Mouse (Mus musculus) adrenal gland, adult 2 months (tissue): ENCODE measurements around the gene Neurod2. TPM values are rescaled to one million over a fixed set of nuclear protein-coding genes. Genes with fewer than 3 reads are reported as not detected.

Source experiments
- DNase-seq: peaks from one replicate; pipeline ENCODE4 v3.0.0; 2021
- polyA plus RNA-seq: library from polyadenylated mRNA; depleted of rRNA; stranded (reverse); fragments of >200 nt; gene quantifications from 2 replicates; pipeline ENCODE4 v1.2.3, GENCODE M21; 2012
- total RNA-seq, 2 experiments: library from RNA; stranded (reverse); gene quantifications; 2 replicates each; pipeline ENCODE4 v1.2.3; 2021

Gene Neurod2
- total and polyA plus RNA-seq, 3 experiments = not detected

DNA sequence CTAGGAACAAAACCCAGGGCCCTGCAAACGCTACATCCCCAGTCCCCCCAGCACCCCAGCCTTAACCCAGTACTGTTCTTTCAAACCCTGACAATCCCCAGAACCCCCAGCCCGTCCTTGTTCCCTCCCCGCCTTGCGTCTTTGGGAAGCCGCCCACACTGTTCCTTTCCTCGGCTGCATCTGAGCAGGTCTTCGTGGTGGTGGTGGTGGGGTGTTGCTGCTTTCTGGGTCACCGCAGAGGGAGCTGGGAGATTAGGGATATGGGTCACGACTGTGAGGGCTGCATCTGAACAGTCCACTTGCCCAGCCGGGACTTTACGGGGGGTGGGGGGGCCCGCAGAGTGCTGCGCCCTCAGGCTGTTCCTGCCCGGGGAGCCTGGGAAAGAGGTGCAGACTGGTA lies 25.0 kb upstream of the Neurod2 start:
- no peak for DNase-seq

DNA sequence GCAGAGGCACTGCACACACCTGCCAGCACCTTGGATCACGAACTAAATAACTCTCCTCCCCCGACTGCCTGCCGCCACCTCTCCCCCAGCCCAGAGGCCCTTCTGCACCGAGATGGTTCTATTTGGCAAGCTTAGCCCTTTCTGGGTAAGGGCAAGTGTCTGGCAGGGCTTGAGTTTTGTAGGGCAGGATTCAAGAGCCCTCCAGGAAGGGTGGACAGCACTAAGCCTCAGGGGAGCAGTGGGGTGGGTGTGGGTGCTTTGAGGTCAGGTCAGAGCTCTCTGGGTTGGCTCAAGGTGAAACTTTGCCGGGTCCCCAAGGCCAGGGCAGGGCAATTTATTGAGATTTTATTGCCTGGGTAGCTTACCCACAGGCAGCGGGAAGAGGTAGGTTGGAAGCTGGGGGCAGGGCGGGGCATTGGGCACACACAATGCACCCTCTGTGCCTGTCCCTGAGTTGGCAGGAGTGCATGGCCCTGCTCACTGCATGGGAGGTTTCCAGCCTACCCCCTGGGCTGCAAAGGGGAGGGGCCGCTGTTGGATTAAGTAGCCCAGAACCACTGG lies 24.3 kb upstream of the Neurod2 start:
- no peak for DNase-seq

DNA sequence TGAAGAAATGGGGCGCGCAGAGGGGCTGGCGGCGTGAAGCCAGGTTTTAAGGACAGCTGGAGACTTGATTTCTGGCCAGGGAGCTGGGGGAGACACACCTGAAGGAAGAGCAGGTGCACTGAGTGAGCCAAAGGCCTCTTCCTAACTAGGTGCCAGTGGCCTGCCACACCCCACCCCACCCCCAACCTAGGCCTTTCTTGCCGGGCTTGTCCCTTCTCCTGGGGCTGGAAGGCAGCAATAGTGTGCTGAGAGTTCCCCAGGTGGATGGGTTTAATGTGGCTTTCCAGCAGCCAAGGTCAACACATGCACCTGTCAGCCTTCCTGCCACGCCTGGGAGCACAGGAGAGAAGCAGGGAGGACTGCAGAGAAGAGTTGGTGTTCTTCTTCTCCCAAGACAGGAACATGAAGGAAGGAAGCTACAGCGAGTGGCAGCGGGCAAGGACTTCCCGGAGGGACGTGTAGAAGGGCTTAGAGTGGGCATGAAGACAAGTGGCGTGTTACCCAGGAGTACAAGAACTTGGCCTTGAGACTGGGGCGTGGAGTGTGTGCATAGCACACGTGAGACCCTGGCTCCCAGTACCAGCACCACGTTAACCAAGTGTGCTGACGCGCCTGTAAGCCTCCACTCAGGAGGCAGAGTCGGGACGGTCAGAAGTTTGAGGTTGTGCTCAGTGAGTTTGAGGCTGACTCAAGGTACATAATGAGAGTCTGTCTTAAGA lies 23.0 kb upstream of the Neurod2 start:
- no peak for DNase-seq

DNA sequence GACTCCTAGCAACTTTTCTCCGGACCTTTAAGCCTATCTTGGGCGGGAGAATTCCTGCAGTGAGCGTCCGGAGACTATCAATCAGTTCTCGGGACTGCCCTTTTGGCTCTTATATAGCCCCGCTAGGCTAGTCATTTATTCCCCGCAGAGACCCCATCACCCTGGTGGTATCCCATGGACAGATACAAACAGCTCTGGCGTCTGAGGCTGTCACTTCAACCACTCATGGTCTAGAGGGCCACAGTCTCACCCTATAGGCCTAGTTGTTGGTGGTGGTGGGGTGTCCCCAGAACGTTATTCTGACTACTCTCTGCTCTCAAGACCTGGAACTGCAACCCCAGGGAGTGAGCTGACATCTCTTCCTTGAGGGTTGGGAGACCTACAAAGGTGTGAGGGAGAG lies 19.9 kb upstream of the Neurod2 start:
- no peak for DNase-seq

DNA sequence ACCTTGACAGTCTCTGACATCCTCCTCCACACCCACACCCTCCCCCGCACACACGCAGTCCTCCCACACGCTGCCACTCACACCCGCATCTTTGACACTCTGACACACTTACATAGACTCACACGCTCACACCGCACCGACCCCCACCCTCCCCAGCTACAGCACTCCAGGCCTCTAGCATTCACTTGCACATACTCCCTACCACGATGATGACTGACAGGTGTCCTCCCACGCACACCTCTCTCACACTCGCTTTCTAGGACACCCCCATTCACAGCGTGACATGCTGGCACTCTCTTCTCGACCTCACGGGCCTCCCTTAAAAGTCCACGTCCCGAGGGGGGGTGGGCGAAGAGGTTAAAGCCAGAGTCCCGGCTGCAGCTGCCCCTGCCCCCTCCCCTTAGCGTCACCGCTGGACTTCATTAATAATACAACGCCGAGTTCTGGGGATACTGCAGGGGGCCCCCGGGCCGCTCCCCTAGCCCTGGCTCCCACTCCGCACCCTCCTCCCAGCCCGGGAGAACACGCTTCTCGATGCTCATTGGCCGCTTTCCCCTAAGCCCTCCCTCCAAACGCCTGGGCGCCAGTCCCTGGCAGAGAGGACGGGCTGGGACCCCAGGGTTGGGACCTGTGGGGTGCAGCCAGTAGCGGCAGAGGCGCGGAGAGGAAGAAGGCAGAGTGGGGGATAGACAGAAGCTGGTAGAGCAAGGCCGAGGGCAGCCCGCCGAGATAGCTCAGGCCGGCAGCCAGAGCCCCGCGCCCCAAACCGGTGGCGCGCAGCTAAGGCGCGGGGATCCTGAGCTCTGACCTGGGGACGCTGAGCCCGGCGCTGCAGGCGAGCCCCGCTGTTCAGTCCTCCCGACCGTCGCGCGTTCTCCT lies 18.9 kb upstream of the Neurod2 start, which contains the start of gene Ppp1r1b:
Gene Ppp1r1b, plus strand, starts transcription at position 322 of the 879 bp plus-strand sequence.
- peak; percentile 63 for DNase-seq

DNA sequence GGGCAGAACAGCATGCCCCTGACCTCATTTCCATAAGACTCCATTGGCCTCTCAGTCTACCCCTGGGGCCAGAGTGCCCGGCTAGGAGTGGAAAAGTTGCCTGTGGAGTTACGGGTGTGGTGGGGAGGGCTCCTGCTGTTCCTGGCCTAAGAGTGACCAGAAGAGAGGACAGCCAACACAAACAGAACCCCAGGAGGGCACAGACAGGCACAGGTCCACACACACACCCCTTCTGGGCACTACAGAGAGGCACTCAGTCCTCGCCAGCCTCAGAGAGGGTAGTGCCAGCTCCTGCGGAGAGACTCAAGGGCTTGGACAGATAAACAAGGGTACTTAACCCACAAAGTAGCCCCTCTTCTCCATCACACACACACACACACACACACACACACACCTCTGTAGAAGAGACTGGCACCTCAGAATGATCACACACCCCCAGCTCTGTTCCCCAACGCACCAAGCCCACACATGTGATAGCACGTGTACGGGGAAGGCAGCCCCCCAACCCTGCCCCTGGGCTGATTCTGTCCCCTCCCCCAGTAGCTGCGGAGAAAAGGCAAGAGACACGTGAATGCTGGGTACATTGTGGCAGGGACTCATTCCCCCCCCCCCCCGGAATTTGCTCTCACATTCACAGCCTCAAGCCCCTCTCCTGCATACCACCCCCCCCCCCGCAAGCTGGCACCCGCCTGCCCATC lies 18.1 kb upstream of the Neurod2 start:
- no peak for DNase-seq

DNA sequence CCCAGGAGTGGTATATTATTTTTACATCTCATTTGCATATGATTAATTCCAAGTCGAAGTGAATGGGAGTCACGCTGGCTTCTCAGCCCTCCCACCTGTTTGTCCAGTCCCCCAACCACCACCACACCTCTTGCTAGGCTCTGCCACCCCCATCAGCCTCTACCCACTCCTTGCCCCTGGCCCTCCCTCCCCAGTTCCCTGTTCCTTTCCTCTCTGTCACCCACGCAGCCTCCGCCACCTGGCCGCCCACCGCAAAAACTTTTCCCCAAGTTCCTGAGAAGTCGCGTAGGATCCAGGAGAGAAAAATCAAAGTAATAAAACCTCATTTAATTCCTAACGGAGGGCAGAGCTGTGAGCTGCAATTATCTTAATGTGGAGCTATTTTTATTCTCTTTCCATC lies 16.7 kb upstream of the Neurod2 start:
- no peak for DNase-seq

DNA sequence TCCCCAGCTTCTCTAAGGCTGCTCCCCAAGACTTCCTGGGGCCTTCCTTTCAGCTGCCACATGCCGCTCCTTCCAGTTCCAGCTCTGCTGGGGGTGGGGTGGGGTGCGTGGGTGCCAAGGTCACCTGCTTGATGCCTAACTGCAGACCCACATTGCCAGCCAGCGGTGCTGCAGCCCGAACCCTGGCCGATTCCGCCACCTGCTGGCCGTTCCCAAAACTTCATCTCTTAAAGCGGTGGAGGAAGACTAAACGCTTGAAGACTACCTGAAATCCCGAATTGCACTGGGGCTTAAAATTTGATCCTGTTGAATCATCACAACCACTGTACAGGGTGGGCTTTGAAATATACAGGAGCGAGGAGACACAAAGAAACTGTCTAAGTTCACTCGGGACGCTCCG lies 15.8 kb upstream of the Neurod2 start:
- peak; percentile 87 for DNase-seq

DNA sequence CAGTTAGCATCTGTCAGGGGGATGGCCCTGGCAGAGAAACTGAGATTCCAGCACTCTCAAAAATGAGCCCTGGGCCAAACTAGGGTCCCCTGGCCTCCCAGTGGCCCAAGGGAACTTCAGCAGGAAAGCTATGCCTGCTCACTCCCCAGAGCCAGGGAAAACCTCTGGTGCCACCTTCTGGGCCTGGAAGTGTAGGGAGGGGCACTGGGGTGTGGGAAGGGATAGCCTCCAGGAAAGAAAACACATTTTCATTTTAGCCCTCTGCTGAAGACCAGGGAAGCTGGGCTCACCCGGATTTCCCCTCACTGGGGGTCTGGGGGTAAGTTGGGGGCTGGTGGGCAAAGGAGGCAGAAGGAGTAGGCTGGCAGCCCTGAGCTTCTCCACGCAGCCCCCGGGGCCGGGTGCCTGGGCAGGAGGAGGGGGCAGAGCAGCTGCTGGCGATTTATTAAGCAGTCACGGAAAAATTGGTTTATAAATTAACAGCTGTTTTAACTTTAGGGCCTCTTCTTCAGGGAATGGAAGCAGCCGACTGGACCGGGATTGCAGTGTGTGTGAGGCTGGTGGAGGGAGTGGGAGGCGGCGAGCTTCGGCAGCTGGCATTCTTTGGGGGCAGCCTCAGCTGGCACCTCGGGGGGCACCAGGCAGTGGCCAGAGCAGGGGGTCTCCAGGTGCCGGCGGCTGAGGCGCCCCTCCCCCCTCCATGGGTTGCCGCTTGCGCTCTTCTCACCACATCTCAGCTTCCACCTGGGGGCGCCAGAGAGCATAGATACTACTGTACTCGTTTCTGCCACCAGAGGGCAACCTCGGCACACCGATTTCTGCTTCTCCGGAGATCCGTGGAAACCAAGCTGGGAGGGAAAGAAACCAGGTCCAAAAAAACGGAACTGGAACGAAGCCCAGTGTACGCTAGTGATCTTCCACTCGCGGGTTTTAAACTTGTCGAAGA lies 12.8 kb upstream of the Neurod2 start:
- peak; percentile 91 for DNase-seq

DNA sequence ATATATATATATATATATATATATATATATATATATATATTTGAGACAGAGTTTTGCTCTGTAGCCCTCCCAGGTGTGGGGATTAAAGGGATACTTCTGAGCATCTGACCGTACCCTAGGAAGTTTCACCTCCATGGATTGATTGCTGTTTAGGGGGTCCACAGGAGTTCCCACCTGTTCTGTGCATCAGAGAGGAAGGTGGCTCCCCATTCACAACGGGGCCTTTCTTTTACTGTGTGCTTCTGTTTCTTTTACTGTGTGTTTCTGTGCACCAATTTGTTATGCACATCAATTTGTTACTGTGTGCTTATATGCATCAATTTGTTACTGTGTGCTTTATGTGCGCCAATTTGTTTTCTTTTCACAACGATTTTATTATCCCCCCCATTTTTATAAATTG lies 11.7 kb upstream of the Neurod2 start:
- DNase-seq = no peak

DNA sequence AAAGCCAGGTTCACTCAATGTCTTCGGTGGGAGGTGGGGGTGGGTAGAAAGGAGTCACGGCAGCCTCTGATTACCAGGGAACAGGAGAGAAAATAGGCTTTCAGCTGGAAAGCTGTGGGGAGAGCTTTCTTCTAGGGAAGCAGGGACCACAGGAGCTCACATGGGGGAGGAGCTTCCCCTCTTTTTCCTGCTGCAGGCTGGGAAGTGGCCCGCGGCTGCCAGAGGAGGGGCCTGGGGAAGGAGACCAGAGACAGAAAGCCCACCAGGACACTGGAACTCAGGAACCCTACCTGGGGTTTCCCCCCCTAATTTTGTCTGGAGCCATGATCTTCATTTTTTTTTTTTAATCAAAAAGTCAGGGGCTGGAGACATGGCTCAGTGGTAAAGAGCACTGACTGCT lies 11.1 kb upstream of the Neurod2 start:
- no peak for DNase-seq

DNA sequence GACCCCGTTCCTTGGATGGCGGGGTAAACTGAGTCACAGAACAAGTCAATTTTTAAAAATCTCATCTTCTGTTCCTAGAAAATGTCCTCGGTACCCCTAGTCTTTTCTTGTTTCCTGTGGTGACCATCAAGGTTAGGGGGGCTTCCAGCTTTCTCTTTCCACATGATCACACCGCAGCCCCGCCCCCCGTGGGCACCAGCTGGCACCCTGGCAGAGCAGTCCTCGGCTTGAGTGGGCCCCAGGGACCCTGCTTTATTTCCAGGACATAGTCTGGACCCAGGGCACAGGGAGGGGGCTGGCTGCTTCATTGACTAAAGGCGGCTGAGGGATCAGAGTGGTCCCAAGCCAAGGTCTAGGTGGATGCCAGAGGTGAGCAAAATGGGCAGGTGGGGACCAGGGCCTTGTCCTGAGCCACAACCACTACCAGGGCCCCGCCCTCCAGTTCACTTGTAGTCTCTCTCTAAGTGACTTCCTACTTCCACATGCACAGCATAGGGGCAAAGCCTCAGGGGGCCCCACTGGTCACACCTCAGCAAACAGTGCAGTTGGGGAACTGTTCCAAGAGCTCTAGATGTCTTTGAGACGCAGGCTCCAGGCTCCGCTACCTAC lies 10.3 kb upstream of the Neurod2 start:
- no peak for DNase-seq

DNA sequence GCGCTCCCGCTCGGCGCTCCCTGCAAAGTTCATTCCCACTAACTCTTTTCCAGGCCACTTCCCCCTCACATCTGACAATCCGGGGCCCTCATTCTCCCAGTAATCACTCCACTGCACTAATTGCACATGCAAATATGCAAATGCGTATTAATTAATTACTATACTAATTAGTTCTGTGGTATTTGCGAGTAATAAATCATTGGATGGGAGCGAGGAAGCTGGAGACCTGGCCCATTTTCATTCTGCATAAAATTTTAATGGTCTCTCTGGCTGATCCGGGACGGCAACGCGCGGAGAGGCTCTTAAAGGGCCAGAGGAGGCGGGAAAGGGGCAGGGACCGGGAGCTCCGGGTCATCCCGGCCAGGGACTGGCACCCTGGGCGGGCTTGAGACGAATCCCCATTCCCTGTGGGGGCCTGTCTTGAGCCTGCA lies 9.6 kb upstream of the Neurod2 start:
- peak; percentile 36 for DNase-seq

DNA sequence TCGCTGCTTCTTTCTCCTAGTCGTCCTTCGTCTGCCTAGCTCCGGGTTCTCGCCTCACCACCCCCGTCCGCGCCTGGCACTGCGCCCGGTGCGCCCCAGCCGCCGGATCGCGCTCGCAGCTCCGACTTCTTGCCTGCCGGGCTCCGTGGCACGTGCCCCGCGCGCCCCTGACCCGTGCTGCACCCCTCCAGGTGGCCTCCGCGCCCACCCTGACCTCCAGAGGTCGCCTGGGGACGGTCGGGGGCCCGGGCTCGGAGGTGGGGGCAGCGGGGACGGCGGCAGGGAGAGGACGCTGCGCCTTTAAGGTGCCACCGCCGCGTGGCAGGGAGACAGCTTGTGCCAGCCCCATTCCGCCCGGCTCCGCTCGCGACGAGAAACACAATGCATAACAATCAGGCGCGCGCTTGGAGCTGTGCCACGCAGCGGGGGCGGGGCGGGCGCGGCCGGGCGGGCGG lies 9.1 kb upstream of the Neurod2 start:
- peak; percentile 69 for DNase-seq

DNA sequence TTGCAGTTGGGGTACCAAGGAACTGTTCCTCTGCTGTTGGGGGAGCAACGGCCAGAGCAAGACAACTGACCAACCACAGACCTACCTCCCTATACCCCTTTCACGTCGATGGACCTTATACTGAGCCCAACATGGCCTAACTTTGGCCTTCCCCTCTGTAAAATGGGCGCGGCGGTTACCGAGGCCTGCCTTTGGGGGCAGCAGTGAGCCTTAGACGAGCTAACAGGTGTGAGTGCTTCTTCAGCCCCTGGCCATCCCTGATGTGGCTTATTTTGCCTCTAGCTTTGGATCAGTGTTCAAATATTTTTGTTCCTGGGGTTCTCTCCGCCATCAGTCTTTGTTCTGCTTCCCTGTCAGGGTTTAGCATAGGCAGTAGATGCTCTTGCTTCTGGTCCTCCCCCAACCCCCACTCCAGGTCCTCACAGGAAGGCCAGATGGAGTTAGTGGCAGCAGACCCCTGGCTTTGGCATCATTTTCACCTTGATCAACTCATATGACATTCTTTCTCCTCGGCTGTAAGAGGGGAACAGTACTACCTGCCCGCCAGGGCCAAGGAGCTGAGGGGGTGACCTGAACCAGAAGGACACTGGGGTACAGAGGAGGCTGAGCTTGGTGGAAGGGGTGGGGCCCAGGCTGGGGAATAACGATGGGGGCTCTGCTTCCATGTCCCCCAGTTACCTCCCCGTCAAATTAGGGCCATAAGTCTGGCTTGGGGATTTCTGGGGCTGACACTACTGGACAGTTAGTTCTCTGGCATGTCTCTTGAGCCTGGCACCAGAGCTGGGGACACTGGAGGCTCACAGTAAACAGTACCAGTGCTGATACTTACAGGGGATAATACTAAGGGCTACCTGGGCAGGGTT lies 7.0 kb upstream of the Neurod2 start:
- DNase-seq = no peak

DNA sequence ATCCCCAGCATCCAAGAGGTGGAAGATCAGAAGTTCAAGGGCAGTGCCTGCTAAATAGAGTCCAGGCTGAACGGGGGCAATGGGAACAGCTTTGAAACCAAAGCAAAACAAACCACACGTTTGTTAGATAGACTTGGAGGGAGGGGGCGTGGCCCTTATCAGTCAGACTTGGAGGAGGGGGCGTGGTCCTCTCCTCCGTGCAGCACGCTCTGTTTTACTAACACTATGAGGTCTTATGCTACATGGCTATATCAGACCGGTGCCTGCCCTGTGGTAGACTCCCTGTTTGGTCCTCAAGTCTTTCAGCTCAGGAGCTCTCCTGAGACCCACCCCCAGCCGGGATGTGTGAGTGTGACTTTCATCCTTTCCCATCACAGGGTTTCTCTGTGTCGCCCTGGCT lies 5.8 kb upstream of the Neurod2 start:
- no peak for DNase-seq

DNA sequence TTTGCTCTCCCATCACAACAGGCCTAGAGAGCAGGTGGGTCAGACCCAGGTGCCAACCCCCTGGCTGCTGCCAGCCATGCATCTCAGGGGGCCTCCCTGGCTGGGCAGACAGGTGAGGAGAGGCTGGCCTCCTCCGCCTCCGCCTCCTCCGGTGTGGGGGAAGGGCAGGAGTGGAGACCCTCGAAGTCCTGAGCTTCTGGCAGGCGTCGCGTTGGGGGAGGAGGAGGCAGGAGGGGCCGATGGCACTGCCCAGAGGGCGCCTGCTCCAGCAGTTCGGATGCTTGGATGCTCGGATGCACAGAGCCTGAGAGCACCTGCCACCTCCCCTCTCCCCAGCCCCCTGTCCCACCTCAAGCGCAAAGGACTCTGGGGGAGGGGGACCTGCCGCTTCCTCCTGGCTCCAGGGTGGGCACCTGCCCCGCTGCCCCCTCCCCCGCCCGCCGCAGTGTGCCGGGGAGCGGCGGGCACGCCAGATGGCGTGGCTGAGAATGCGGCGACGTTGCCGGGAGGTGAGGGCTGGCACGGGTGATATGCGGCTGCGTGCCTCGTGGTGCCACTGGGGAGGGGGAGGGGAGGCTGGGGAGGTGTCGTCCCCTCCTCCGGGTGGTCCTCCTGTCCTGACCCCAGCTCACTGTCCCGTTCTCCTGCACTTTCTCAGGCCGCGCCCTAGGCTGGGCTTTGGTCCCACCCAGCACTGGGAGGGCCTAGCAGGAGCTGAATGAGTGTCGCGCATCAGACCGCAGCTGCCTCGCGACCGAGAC lies 4.7 kb upstream of the Neurod2 start:
- no peak for DNase-seq

DNA sequence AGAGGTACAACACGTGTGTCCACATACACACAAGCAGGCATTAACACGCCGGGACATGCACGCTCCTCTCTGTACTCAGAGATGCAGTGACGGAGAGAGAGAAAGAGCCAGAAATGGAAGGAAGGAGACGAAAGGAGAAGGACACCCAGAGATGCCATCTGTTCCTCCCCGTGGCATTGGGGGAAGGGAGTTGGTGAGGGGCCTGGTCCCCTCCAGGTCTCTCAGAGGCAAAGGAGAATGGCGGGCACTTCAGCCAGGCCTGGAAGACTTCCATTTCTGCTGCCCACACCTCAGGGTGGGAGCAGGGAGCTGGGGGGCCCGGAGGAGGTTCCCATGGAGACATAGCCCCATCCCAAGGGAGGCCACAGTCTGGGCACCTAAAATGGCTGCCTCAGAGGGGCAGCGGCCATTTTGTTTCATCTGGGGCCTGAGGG lies 3.8 kb upstream of the Neurod2 start:
- no peak for DNase-seq

DNA sequence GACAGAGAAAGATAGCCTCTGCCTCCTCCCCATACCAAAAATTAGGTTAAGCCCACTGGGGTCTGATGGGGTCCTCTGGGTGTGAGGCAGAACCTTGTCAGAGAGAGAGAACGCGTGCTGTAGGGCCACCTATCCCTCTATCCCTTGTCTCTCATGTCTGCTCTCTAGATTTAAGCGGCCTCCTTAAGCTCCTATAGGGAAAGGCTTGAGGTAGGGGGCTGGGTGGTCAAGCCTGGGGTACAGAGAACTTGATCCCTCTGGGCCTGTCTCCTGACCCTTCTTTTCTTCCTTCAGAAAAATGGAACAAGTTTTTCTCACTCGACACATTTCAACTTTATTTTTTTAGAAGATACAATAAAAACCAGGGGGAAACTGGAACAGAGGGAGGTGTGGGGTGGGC lies 3.4 kb upstream of the Neurod2 start:
- DNase-seq = no peak
